Mouse (Mus musculus) liver, embryonic 14.5 days (tissue): ENCODE data around the gene Olfr51.

ENCODE experiments used
- CTCF ChIP-seq: IDR thresholded peaks from 2 replicates; pipeline ENCODE4 v1.5.1; 2016; ENCODE audit warnings: antibody characterized with exemption, low read depth, control low read depth
- EP300 ChIP-seq: IDR thresholded peaks from 2 replicates; pipeline ENCODE4 v1.6.1; 2016; ENCODE audit warnings: antibody characterized with exemption, low read depth

DNA sequence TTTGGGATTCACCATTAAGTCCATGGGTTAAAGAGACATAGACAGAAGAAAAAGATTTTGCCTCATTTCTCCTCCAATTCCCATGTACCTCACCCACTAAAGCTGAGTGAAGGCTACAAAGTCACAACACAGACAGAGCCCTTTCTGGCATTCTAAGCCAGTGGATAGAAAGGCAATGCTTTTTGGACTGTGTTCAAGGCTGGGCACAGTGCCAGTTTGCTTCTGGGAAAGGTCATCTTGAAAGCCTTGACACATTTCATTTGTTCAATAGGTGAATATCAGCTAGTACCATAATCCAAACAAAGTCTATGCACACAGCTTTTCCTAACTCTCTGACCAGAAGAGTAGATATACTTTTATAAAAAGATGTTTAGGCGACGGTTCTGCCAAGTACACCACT lies 32.6 kb downstream of the Olfr51 start:
- TF ChIP-seq CTCF, result no peak
- no peak for TF ChIP-seq EP300
